Comparison of ENCODE assay signal across 8 mouse cellular contexts in the genomic region with DNA sequence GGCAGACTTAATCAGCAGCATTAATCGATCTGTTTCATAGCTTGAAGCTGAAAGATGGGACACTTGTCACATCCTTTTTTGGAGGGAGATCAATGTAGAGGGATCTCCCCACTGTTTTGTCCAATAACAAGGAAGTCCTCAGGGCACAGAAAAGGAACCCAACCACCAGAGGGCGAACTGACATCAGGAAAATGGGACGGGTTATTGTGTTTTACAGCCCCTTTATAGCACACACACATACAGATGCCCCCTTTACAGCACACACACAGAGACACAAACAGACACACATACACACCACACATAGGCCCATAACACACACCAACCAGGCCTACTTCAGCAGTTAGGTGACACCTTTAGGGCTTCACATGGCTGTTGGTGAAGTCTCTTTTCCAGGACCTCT. TPM values are rescaled to one million over a fixed set of nuclear protein-coding genes. Genes with fewer than 3 reads are reported as not detected.
A peak's percentile ranks its signal among the peaks of the same experiment; 100 is the strongest.
DNase-seq lines count a peak whose midpoint lies in the region; ATAC-seq and TF ChIP-seq lines count a peak whose summit lies in the region.

No protein-coding gene starts in this region.

- ATAC-seq in kidney, embryonic 14.5 days (ENCODE audit: low FRiP score, low TSS enrichment), result no peak

- intact Hi-C loops in heart, postnatal 10 days (cut with DNase I), result loop anchor here (1.0 to 5.0 kb wide), 2 partner anchors 629 to 806 kb away; no protein-coding TSS in a partner anchor

- no peaks in the 10 kb centered on the region for H3K4me1 ChIP-seq in kidney, embryonic 14.5 days (ENCODE audit: control insufficient read depth, insufficient read depth, low read length)
- H3K4me1 ChIP-seq in ES-E14 (ENCODE audit: control insufficient read depth in 2 of 2, insufficient read depth in 2 of 2, low read length in 2 of 2, poor library complexity in 1 of 2), result no peaks in the 10 kb centered on the region

- no peaks in the 10 kb centered on the region for H3K27me3 ChIP-seq in kidney, embryonic 14.5 days (ENCODE audit: control insufficient read depth, insufficient read depth, low read length)

- WGBS in kidney, embryonic 14.5 days, result 29% methylated on average over 3 of the region's 3 CpGs

- no peaks in the 10 kb centered on the region for H3K36me3 ChIP-seq in kidney, embryonic 14.5 days (ENCODE audit: control insufficient read depth, insufficient read depth, low read length)
- H3K36me3 ChIP-seq in ES-E14 (ENCODE audit: control insufficient read depth, insufficient read depth, low read length, poor library complexity, severe bottlenecking), result no peaks in the 10 kb centered on the region

- H3K4me2 ChIP-seq in kidney, embryonic 14.5 days (replicated peaks; ENCODE audit: low read depth, low read length), result no peak overlapping the region

- H3K27ac ChIP-seq in kidney, embryonic 14.5 days (ENCODE audit: low read depth, low read length), result no peak overlapping the region
- H3K27ac ChIP-seq in ES-E14 (ENCODE audit: insufficient read depth, low read depth, low read length, poor library complexity, severe bottlenecking), result no peak overlapping the region

- no peak overlapping the region for H3K9ac ChIP-seq in kidney, embryonic 14.5 days (ENCODE audit: low read depth, low read length)
- H3K9ac ChIP-seq in ES-E14 (ENCODE audit: insufficient read depth, low read depth, low read length, poor library complexity, severe bottlenecking), result no peak overlapping the region

- H3K4me3 ChIP-seq in kidney, embryonic 14.5 days (ENCODE audit: low read length), result no peak overlapping the region
- H3K4me3 ChIP-seq in ES-E14 (ENCODE audit: insufficient read depth in 1 of 2, low read depth in 1 of 2, low read length in 2 of 2, poor library complexity in 1 of 2, severe bottlenecking in 1 of 2), result no peak overlapping the region

- no peaks in the 10 kb centered on the region for H3K9me3 ChIP-seq in kidney, embryonic 14.5 days (ENCODE audit: control insufficient read depth, low read length)
- H3K9me3 ChIP-seq in ES-E14 (ENCODE audit: control insufficient read depth, insufficient read depth, low read depth, low read length), result no peaks in the 10 kb centered on the region

- DNase-seq in kidney, adult 18-20 months, result peak; percentile 20
- DNase-seq in ES-E14 (ENCODE audit: low read depth, low spot score), result peak; percentile 12
- DNase-seq in adrenal gland, postnatal 14 days, result peak; percentile 50
- DNase-seq in heart, postnatal 10 days, result peak; percentile 43 to 56
- peak; percentile 64 for DNase-seq in lung, postnatal 10 days
- DNase-seq in thymus, postnatal 10 days (ENCODE audit: low spot score in 2 of 2), result no peak
- DNase-seq in yolk sac, embryonic 10.5 days (ENCODE audit: low spot score), result no peak

- in situ Hi-C loops in ES-E14 (cut with MboI; ENCODE audit: low sequenced_read_pairs in 2 of 2, unreplicated experiment in 2 of 2), result loop anchor here in 1 of 2 experiments (25.0 kb wide), 1 partner anchor 799 kb away; no protein-coding TSS in a partner anchor

TF ChIP-seq in ES-E14, 5 proteins besides CTCF, POLR2A, EP300 and RAD21:
- TF ChIP-seq CHD2 (IDR thresholded peaks at IDR 0.05; ENCODE audit: low read depth, low read length) (no peak), HCFC1 (IDR thresholded peaks at IDR 0.05; ENCODE audit: borderline replicate concordance, insufficient read depth, low read length) (no peak), ZNF384 (IDR thresholded peaks at IDR 0.05; ENCODE audit: low read depth, low read length) (no peak)
TF ChIP-seq in ES-E14: peak in this region for 0.

RNA-seq across cellular contexts. Expression of gene Cnga2, which starts 21.2 kb away (rescaled TPM):
- 0.08 and 0.09 TPM in 2 replicates for polyA plus RNA-seq in kidney, embryonic 14.5 days (2014; fragmentation: Nextera tagmentation; extraction: Ambion mirVana)
- total RNA-seq in ES-E14 (2012; rRNA removed), result not detected in 2 replicates
- total RNA-seq in adrenal gland, postnatal 14 days (2021), result 0.15 and 0.22 TPM in 2 replicates
- under 1 TPM in 1 of 2 experiments, not detected in 1; 0.14 TPM for total RNA-seq in heart, postnatal 10 days (2021)

RNA-seq across cellular contexts. Expression of gene Fate1, which starts 40.0 kb away (rescaled TPM):
- polyA plus RNA-seq in kidney, embryonic 14.5 days (2014; fragmentation: Nextera tagmentation; extraction: Ambion mirVana), result not detected in 2 replicates
- total RNA-seq in ES-E14 (2012; rRNA removed), result not detected in 2 replicates
- not detected in 2 replicates for total RNA-seq in adrenal gland, postnatal 14 days (2021)
- total RNA-seq in heart, postnatal 10 days (2021), result under 1 TPM in 1 of 2 experiments, not detected in 1; 0.45 TPM

RNA-seq across cellular contexts. Expression of gene Prrg3, which starts 50.4 kb away (rescaled TPM):
- 4.2 and 9.7 TPM in 2 replicates for polyA plus RNA-seq in kidney, embryonic 14.5 days (2014; fragmentation: Nextera tagmentation; extraction: Ambion mirVana)
- 3.0 and 3.1 TPM in 2 replicates for total RNA-seq in ES-E14 (2012; rRNA removed)
- total RNA-seq in adrenal gland, postnatal 14 days (2021), result 22.9 and 25.2 TPM in 2 replicates
- 10 to 100 TPM; 25.5 to 33.0 TPM for total RNA-seq in heart, postnatal 10 days (2021)

Comparison
In these comparisons a context has a peak if more than half of its experiments do, and no peak if none do; other contexts are left out.
1. DNase-seq: peak in kidney, adult 18-20 months (single experiment), ES-E14 (single experiment), adrenal gland, postnatal 14 days (single experiment), heart, postnatal 10 days (2 of 2) and lung, postnatal 10 days (single experiment); none in thymus, postnatal 10 days (0 of 2) and yolk sac, embryonic 10.5 days (single experiment).